Mouse (Mus musculus) hindbrain, embryonic 16.5 days (tissue): ENCODE results near the gene Abhd14a. TPM values are rescaled to one million over a fixed set of nuclear protein-coding genes. Genes with fewer than 3 reads are reported as not detected.

Experiments used
- ATAC-seq: fragments of 200-750 bp; cut with Nextera tagmentation; 2 replicates; pipeline ENCODE4 v1.8.0; 2017; ENCODE audit warnings: moderate TSS enrichment, moderate library complexity
- H3K27ac ChIP-seq: fragments of 300-500 bp; sonication (generic); 2 replicates; pipeline ENCODE4 v1.5.1; 2014; ENCODE audit warnings: low read depth, mild to moderate bottlenecking, control low read depth, low read length, moderate library complexity
- H3K27me3 ChIP-seq: fragments of 300-500 bp; sonication (generic); replicated peaks from 2 replicates; pipeline ENCODE4 v1.6.1; 2014; ENCODE audit warnings: low read length; ENCODE audit not compliant: control insufficient read depth, insufficient read depth
- H3K36me3 ChIP-seq: fragments of 300-500 bp; sonication (generic); 2 replicates; pipeline ENCODE4 v1.6.1; 2014; ENCODE audit warnings: mild to moderate bottlenecking, low read length, moderate library complexity, mixed read lengths; ENCODE audit not compliant: control insufficient read depth, insufficient read depth
- H3K4me1 ChIP-seq: fragments of 300-500 bp; sonication (generic); 2 replicates; pipeline ENCODE4 v1.6.1; 2014; ENCODE audit warnings: low read depth, low read length; ENCODE audit not compliant: control insufficient read depth, insufficient read depth
- H3K4me2 ChIP-seq: fragments of 300-500 bp; sonication (generic); 2 replicates; pipeline ENCODE4 v1.6.1; 2014; ENCODE audit warnings: mild to moderate bottlenecking, low read length, control low read depth, moderate library complexity
- H3K4me3 ChIP-seq: fragments of 300-500 bp; sonication (generic); 2 replicates; pipeline ENCODE4 v1.5.1; 2014; ENCODE audit warnings: mild to moderate bottlenecking, low read length, control low read depth, moderate library complexity
- H3K9ac ChIP-seq: fragments of 300-500 bp; sonication (generic); 2 replicates; pipeline ENCODE4 v1.6.1; 2014; ENCODE audit warnings: low read depth, mild to moderate bottlenecking, control low read depth, low read length, moderate library complexity
- H3K9me3 ChIP-seq: fragments of 300-500 bp; sonication (generic); 2 replicates; pipeline ENCODE4 v1.6.1; 2014; ENCODE audit warnings: mild to moderate bottlenecking, low read length, moderate library complexity; ENCODE audit not compliant: control insufficient read depth
- WGBS: fragments of 180-500 bp; shearing (Covaris S2); extraction: QIAGEN DNeasy Blood & Tissue Kit; methylation state at CpG from one replicate; pipeline ENCODE4 v1.1.7; 2014; 5-methylcytosine and 5-hydroxymethylcytosine counted together
- polyA plus RNA-seq: library from polyadenylated mRNA; unstranded; fragments of >200 nt; fragmentation: Nextera tagmentation; extraction: Ambion mirVana; gene quantifications from 2 replicates; pipeline ENCODE4 v1.2.1, GENCODE M21; 2015

Abhd14a gene
- polyA plus RNA-seq, 1 experiment from 2014 or later, result 87.8 TPM

DNA sequence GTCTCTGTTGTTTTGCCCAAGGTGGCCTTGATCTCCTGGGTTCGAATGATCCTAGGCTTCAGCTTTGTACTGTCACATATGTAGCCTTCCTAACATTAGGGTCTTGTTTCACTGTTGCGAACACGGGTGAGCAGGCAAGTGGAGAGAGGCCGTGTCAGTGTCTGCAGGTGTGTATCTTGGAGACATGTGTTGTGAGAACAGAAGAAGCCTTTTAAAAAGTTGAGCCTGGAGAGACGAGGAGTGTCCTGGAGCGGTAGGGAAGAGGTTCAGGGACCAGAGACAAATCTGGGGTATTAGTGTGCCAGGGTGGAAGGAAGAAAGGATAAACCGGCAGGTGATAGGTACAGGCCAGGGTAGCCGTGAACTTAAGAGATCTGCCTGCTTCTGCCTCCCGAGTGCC lies 30.6 kb upstream of the Abhd14a start:
- H3K27me3 ChIP-seq, result no peaks in the 10 kb centered on the region
- peaks cover 10% of the 10 kb centered on the region for H3K36me3 ChIP-seq
- no peaks in the 10 kb centered on the region for H3K9me3 ChIP-seq
- H3K4me2 ChIP-seq, result peak overlapping the region; percentile 69
- no peak overlapping the region for H3K27ac ChIP-seq
- H3K9ac ChIP-seq, result peak overlapping the region; percentile 64; the same call in 1 of the 2 replicates
- no peak for ATAC-seq
- 87% methylated on average over 9 of the region's 9 CpGs for whole genome bisulfite sequencing
- peak overlapping the region; percentile 67 for H3K4me3 ChIP-seq
- peaks cover 10% of the 10 kb centered on the region for H3K4me1 ChIP-seq

DNA sequence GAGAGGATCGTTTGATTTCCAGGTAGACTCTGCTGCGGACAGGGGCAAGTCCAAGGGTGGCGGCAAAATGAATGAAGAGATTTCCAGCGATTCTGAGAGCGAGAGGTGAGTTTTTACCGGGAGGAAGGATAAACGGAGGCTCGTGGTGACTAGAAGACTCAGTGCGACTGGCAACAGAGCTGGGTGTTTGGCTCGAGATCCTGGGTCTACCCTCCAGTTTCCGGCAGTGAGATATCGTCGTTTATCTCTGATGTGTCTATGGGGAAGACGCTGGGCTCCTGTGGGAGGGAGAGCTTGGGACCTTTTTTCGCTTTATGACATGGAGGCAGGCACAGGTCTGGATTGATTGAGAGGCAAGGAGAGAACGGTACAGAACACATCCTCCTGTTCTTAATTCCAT lies 30.2 kb upstream of the Abhd14a start:
- Histone ChIP-seq H3K27me3 (no peaks in the 10 kb centered on the region), H3K36me3 (peaks cover 6% of the 10 kb centered on the region), H3K4me1 (peaks cover 10% of the 10 kb centered on the region), H3K4me3 (peak overlapping the region; percentile 67), H3K4me2 (peak overlapping the region; percentile 69), H3K27ac (no peak overlapping the region), H3K9me3 (no peaks in the 10 kb centered on the region), H3K9ac (peak overlapping the region; percentile 64)
- WGBS, result 4% methylated on average over 16 of the region's 16 CpGs
- ATAC-seq, result no peak

DNA sequence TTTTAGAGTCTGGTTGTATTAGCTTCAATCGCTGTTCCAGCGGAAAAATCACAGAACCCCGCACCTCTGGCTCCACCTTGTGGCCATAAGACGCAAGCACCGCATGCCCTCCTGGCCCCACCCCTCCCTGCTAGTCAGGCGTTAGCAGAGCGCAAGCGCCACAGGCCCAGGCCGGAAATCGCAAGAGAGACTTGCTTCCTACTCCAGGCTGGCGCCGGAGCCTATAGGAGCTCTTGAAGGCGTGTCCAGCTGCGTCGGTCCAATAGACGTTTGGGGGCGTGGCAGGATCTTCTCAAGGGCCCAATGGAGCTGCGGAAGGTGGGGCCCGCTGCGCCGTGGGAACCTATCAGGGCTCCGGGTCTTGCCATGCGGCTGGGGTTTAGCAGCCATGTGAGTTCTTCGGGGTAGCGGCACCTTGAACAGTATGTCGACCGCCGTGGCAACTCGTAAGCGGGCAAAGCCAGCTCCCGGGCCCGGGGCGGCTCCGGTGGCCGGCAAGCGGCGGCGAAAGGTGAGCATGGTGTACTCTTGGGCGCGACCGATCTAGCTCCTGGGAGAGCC lies 29.5 kb upstream of the Abhd14a start, which contains the start of gene Parp3:
Gene Parp3 (minus strand): TSS at position 26 of the 561 bp plus-strand sequence.
- H3K4me3 ChIP-seq, result peak within 1 kb of the TSS; percentile 67
- H3K4me1 ChIP-seq, result peaks cover 10% of the 10 kb centered on the region
- peak; percentile 99 for ATAC-seq
- H3K27me3 ChIP-seq, result no peaks in the 10 kb centered on the region
- peaks cover 5% of the 10 kb centered on the region; the same call in 1 of the 2 replicates for H3K36me3 ChIP-seq
- WGBS, result under 1% methylated on average over 41 of the region's 41 CpGs
- H3K9me3 ChIP-seq, result no peaks in the 10 kb centered on the region
- H3K4me2 ChIP-seq, result peak within 1 kb of the TSS; percentile 69
- peak within 1 kb of the TSS; percentile 64 for H3K9ac ChIP-seq
- no peak within 1 kb of the TSS for H3K27ac ChIP-seq

DNA sequence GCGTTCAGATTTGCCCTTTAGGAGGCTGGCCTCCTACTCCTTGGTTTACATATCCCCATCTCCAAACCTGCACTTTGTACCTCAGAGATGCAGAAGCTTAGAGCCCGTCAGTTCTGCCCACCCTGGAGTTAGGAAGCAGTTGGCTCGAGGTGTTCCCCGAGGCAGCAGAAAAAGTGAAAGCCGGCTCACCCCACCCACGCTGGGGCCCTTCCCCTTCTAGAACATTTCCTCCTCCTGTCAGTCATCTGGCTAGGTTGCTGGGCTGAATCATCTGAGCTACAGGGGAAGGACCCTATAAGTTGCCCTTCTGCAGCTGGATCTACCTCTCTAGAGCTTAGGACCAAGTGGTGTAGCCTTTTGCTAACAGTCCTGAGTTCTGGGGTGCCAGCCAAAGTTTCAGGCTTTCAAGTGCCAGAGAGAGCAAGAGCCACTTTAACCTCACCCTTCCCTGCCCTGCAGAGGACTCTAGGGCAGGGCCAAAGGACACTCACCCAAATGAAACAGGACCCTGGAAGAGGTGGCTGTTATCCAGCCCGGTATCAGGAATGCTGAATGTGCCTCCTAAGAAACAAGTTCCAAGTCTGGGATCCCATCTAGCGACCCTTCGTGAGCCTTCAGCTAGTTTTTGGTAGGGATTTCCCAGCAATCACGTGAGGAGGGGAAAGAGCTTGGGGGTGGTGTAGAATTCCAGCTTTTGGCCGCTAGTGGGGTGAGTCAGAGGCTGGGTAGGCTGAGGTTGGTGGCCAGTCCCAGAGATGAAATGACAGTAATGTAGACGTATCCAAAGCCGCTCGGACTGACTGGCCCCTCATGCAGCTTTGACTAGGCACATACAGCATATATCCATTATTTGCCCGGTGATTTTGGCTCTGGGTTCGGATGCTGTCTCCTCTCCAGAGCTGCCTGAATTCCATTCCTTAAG lies 28.8 kb upstream of the Abhd14a start:
- Histone ChIP-seq H3K4me2 (peak overlapping the region; percentile 44), H3K36me3 (no peaks in the 10 kb centered on the region), H3K4me3 (no peak overlapping the region), H3K9ac (0 out of 2 replicates have a peak overlapping the region, but pooled peaks have one; percentile 0), H3K4me1 (peaks cover 10% of the 10 kb centered on the region), H3K9me3 (no peaks in the 10 kb centered on the region), H3K27me3 (no peaks in the 10 kb centered on the region), H3K27ac (no peak overlapping the region)
- ATAC-seq, result no peak
- WGBS, result 39% methylated on average over 16 of the region's 16 CpGs

DNA sequence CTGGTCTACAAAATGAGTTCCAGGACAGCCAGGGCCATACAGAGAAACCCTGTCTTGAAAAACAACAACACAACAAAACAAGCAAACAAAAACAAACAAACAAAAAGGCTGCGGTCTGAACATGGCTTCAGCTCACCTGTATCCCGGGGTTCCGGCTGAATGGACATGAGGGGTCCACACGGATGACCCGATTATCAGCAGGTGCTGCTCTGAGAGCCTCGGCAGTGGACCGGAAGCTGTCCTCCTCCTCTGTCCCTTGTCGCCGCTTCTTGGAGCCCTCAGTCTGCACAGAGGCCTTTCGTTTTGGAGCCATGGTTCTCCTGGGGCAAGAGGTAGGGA lies 28.2 kb upstream of the Abhd14a start, which contains the start of gene Rrp9:
Gene Rrp9 (plus strand): TSS at position 301 of the 339 bp plus-strand sequence.
- WGBS, result 92% methylated on average over 10 of the region's 10 CpGs
- H3K4me3 ChIP-seq, result peak within 1 kb of the TSS; percentile 67; the same call in 1 of the 2 replicates
- peak within 1 kb of the TSS; percentile 44 for H3K4me2 ChIP-seq
- H3K4me1 ChIP-seq, result peaks cover 10% of the 10 kb centered on the region
- H3K9me3 ChIP-seq, result no peaks in the 10 kb centered on the region
- H3K36me3 ChIP-seq, result no peaks in the 10 kb centered on the region
- no peaks in the 10 kb centered on the region for H3K27me3 ChIP-seq
- H3K27ac ChIP-seq, result no peak within 1 kb of the TSS
- H3K9ac ChIP-seq, result 0 out of 2 replicates have a peak within 1 kb of the TSS, but pooled peaks have one; percentile 0
- no peak for ATAC-seq

DNA sequence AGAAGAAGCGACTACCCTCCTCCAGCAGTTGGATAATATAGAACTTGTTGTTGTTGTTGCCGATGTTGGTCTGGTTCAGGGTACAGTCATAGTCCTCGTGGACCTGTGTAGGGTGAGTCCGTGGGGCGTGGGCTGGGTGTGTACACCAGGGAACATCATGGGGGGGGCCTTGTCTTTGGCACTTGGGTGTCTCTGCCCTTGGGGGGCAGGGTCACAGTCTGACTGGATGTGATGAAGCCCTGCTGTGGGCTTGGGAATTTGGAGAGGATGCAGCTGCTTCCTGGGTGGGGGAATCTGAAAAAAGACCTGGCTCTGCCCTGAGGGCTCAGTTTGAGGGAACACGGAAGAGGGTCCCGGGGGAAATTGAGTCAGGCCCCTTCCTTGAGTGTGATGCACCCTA lies 27.6 kb upstream of the Abhd14a start:
- Histone ChIP-seq H3K9me3 (no peaks in the 10 kb centered on the region), H3K36me3 (no peaks in the 10 kb centered on the region), H3K4me1 (peaks cover 10% of the 10 kb centered on the region), H3K9ac (no peak overlapping the region), H3K4me2 (no peak overlapping the region), H3K27me3 (no peaks in the 10 kb centered on the region), H3K4me3 (no peak overlapping the region), H3K27ac (no peak overlapping the region)
- 60% methylated on average over 7 of the region's 7 CpGs for WGBS
- no peak for ATAC-seq

DNA sequence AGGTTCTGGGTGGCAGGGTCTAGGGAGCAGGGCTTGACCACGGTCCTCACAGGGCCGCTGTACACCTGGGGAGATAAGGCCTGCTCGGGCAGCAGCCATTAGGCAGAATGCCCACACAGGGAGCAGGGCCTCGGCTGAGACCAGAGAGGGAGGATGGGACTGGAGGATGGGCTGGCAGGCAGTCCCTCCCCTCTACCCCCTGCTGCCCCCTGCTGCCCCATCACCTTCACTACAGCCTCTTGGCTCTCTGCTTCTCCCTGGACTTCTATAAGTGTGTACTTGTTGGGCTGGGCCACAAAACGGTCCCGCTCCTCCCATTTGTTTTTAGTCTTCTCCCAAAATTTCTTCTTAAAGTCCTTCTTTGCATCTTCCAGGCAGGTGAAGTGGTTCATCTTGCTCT lies 27.0 kb upstream of the Abhd14a start:
- Histone ChIP-seq H3K27ac (no peak overlapping the region), H3K36me3 (no peaks in the 10 kb centered on the region), H3K4me2 (no peak overlapping the region), H3K9me3 (no peaks in the 10 kb centered on the region), H3K9ac (peak overlapping the region; percentile 36), H3K4me3 (no peak overlapping the region), H3K27me3 (no peaks in the 10 kb centered on the region), H3K4me1 (peaks cover 10% of the 10 kb centered on the region)
- 2% methylated on average over 6 of the region's 6 CpGs for WGBS
- ATAC-seq, result no peak

DNA sequence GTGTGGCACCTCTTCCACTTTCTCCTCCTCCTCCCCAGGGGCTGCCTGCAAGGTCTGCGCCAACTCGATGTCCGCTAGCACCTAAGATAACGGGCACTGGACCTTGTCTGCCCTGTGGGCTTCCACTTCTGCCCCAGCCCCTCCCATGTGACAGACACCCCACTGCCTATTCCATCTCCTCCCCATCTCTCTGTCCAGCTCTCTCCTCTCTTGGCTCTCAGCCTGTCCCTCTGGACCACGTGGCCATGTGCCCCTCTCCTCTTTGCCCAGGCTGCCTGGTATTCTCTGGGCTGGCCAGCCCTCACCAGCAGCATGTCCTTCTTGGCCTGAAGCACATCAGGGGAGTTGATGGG lies 26.3 kb upstream of the Abhd14a start:
- Histone ChIP-seq H3K27ac (no peak overlapping the region), H3K27me3 (no peaks in the 10 kb centered on the region), H3K9me3 (no peaks in the 10 kb centered on the region), H3K9ac (no peak overlapping the region), H3K4me2 (no peak overlapping the region), H3K4me3 (no peak overlapping the region), H3K36me3 (no peaks in the 10 kb centered on the region), H3K4me1 (peaks cover 9% of the 10 kb centered on the region)
- WGBS, result 81% methylated on average over 5 of the region's 5 CpGs
- no peak for ATAC-seq

DNA sequence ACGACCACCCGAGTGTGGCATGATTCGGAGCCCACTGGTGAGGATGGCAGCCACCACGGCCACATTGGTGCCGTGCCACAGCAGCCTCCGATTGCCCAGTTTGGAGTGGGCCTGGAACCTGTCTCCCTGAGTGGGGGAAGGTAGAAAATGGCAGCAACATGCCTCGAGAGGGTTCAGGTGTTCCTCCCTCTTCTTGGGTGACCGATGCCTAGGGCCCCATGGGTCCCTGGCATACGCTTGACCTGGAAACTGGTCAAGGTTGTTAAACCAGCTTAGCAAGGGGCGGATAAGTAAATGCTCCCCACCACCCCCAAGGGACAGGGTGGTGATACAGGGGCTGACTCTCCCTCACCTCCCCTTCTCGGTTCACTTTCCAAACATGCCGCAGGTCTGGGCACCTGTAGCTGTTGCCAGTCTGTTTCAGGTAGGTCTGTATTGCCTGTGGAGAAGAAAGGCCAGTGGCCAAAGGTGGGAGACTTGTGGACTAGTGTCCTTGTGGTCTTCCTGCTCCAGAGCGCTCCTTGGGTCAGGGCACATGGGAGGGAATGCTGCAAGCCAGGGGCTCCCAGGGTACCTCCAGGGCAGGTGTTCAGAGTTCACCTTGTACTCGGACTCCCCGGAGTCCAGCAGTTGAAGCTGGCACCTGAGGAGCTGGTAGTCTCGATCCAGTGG lies 25.7 kb upstream of the Abhd14a start:
- Histone ChIP-seq H3K9ac (no peak overlapping the region), H3K27me3 (no peaks in the 10 kb centered on the region), H3K27ac (no peak overlapping the region), H3K4me2 (no peak overlapping the region), H3K36me3 (no peaks in the 10 kb centered on the region), H3K9me3 (no peaks in the 10 kb centered on the region), H3K4me1 (peaks cover 5% of the 10 kb centered on the region), H3K4me3 (no peak overlapping the region)
- no peak for ATAC-seq
- WGBS, result 89% methylated on average over 16 of the region's 16 CpGs
